Mouse (Mus musculus): Measurements from ENCODE around the gene Myo1b. TPM values are rescaled to one million over a fixed set of nuclear protein-coding genes. Genes with fewer than 3 reads are reported as not detected.

Gene Myo1b
- total RNA-seq, 2 experiments from 2014 or later = 35.6 to 37.0 TPM

GRCm38 (mm10) chr1:51916276-51916675, 405 bp upstream of the Myo1b start:
- intact Hi-C loops (cut with DNase I) = no loop called here
- Histone ChIP-seq H3K4me3 (peak overlapping the region; percentile 77; the same call in 1 of the 2 replicates), H3K27ac (no peak overlapping the region; the same call in 1 of the 2 replicates)
- no peak for TF ChIP-seq CTCF (IDR thresholded peaks at IDR 0.05)
- no peak for DNase-seq (ENCODE audit: extremely low spot score in 1 of 2, low spot score in 2 of 2)

- H3K4me3 ChIP-seq = peak overlapping the region; percentile 77
- TF ChIP-seq CTCF (IDR thresholded peaks at IDR 0.05) = no peak
- DNase-seq (ENCODE audit: extremely low spot score in 1 of 2, low spot score in 2 of 2) = peak; percentile 32 to 38
- intact Hi-C loops (cut with DNase I) = no loop called here
- peak overlapping the region; percentile 80 for H3K27ac ChIP-seq
These were observed 758 bp downstream of the Myo1b start for GRCm38 (mm10) chr1:51915051-51915575.

GRCm38 (mm10) chr1:51914095-51914494, 1.8 kb downstream of the Myo1b start:
- intact Hi-C loops (cut with DNase I) = loop anchor here (5.0 kb wide), 1 partner anchor 92 kb away; no protein-coding TSS in a partner anchor
- DNase-seq (ENCODE audit: extremely low spot score in 1 of 2, low spot score in 2 of 2) = no peak
- Histone ChIP-seq H3K27ac (no peak overlapping the region), H3K4me3 (peak overlapping the region; percentile 77; the same call in 1 of the 2 replicates)
- no peak for TF ChIP-seq CTCF (IDR thresholded peaks at IDR 0.05)

GRCm38 (mm10) chr1:51913071-51913814, 2.6 kb downstream of the Myo1b start:
- intact Hi-C loops (cut with DNase I) = loop anchor here (5.0 kb wide), 1 partner anchor 91 kb away; no protein-coding TSS in a partner anchor
- no peak overlapping the region for H3K4me3 ChIP-seq
- DNase-seq (ENCODE audit: extremely low spot score in 1 of 2, low spot score in 2 of 2) = peak in 1 of 2 experiments; percentile 31
- TF ChIP-seq CTCF (IDR thresholded peaks at IDR 0.05) = no peak
- H3K27ac ChIP-seq = no peak overlapping the region

- H3K4me3 ChIP-seq = no peak overlapping the region
- DNase-seq (ENCODE audit: extremely low spot score in 1 of 2, low spot score in 2 of 2) = no peak
- intact Hi-C loops (cut with DNase I) = loop anchor here (5.0 kb wide), 1 partner anchor 89 kb away; no protein-coding TSS in a partner anchor
- TF ChIP-seq CTCF (IDR thresholded peaks at IDR 0.05) = no peak
- no peak overlapping the region for H3K27ac ChIP-seq
These were observed 4.5 kb downstream of the Myo1b start for GRCm38 (mm10) chr1:51911331-51911730.

GRCm38 (mm10) chr1:51909204-51909603, 6.7 kb downstream of the Myo1b start:
- TF ChIP-seq CTCF (IDR thresholded peaks at IDR 0.05) = no peak
- H3K4me3 ChIP-seq = no peak overlapping the region
- intact Hi-C loops (cut with DNase I) = loop anchor here (5.0 kb wide), 1 partner anchor 72 kb away; no protein-coding TSS in a partner anchor
- DNase-seq (ENCODE audit: extremely low spot score in 1 of 2, low spot score in 2 of 2) = no peak
- no peak overlapping the region for H3K27ac ChIP-seq

GRCm38 (mm10) chr1:51907821-51908220, 8.1 kb downstream of the Myo1b start:
- Histone ChIP-seq H3K27ac (peak overlapping the region; percentile 40; the same call in 1 of the 2 replicates), H3K4me3 (no peak overlapping the region)
- no peak for DNase-seq (ENCODE audit: extremely low spot score in 1 of 2, low spot score in 2 of 2)
- intact Hi-C loops (cut with DNase I) = loop anchor here (5.0 kb wide), 1 partner anchor 71 kb away; no protein-coding TSS in a partner anchor
- TF ChIP-seq CTCF (IDR thresholded peaks at IDR 0.05) = no peak

GRCm38 (mm10) chr1:51906206-51906906, 9.5 kb downstream of the Myo1b start:
- no peak for TF ChIP-seq CTCF (IDR thresholded peaks at IDR 0.05)
- intact Hi-C loops (cut with DNase I) = loop anchor here (5.0 kb wide), 1 partner anchor 69 kb away; no protein-coding TSS in a partner anchor
- H3K4me3 ChIP-seq = no peak overlapping the region
- no peak overlapping the region for H3K27ac ChIP-seq
- no peak for DNase-seq (ENCODE audit: extremely low spot score in 1 of 2, low spot score in 2 of 2)

GRCm38 (mm10) chr1:51905073-51905472, 10.8 kb downstream of the Myo1b start:
- no peak overlapping the region for H3K4me3 ChIP-seq
- intact Hi-C loops (cut with DNase I) = loop anchor here (5.0 kb wide), 1 partner anchor 68 kb away; no protein-coding TSS in a partner anchor
- DNase-seq (ENCODE audit: extremely low spot score in 1 of 2, low spot score in 2 of 2) = no peak
- TF ChIP-seq CTCF (IDR thresholded peaks at IDR 0.05) = no peak
- H3K27ac ChIP-seq = no peak overlapping the region

- intact Hi-C loops (cut with DNase I) = no loop called here
- DNase-seq (ENCODE audit: extremely low spot score in 1 of 2, low spot score in 2 of 2) = no peak
- no peak overlapping the region for H3K27ac ChIP-seq
- no peak overlapping the region for H3K4me3 ChIP-seq
- TF ChIP-seq CTCF (IDR thresholded peaks at IDR 0.05) = no peak
These were observed 18.7 kb downstream of the Myo1b start for GRCm38 (mm10) chr1:51897160-51897572.

GRCm38 (mm10) chr1:51895961-51896360, 19.9 kb downstream of the Myo1b start:
- H3K4me3 ChIP-seq = no peak overlapping the region
- H3K27ac ChIP-seq = no peak overlapping the region
- intact Hi-C loops (cut with DNase I) = no loop called here
- no peak for DNase-seq (ENCODE audit: extremely low spot score in 1 of 2, low spot score in 2 of 2)
- no peak for TF ChIP-seq CTCF (IDR thresholded peaks at IDR 0.05)

GRCm38 (mm10) chr1:51894721-51895120, 21.1 kb downstream of the Myo1b start:
- TF ChIP-seq CTCF (IDR thresholded peaks at IDR 0.05) = no peak
- intact Hi-C loops (cut with DNase I) = no loop called here

More at GRCm38 (mm10) chr1:51894721-51895120, 21.1 kb downstream of the Myo1b start:
- no peak for DNase-seq (ENCODE audit: extremely low spot score in 1 of 2, low spot score in 2 of 2)
- Histone ChIP-seq H3K27ac (no peak overlapping the region), H3K4me3 (no peak overlapping the region)

Measured in left cerebral cortex, adult 2 months (tissue).